Mouse (Mus musculus) liver, embryonic 14.5 days (tissue): Measurements from ENCODE around the gene Slc22a7. TPM values are rescaled to one million over a fixed set of nuclear protein-coding genes. Genes with fewer than 3 reads are reported as not detected.
A peak's percentile ranks its signal among the peaks of the same experiment; 100 is the strongest.

Experiments
- ATAC-seq: fragments of 200-750 bp; cut with Nextera tagmentation; 2 replicates; pipeline ENCODE4 v1.8.0; 2017; ENCODE audit warnings: moderate number of reproducible peaks, mild to moderate bottlenecking, moderate library complexity; ENCODE audit not compliant: insufficient read depth
- DNase-seq, 3 experiments: peaks; one replicate each; pipeline ENCODE4 v3.0.0-alpha.2; 2012 to 2013; ENCODE audit warnings: low read depth in 3 of 3, low spot score in 3 of 3
- H3K27ac ChIP-seq: fragments of 300-500 bp; sonication (generic); 2 replicates; pipeline ENCODE4 v1.5.1; 2014; ENCODE audit warnings: moderate library complexity, mild to moderate bottlenecking, control low read depth, inconsistent platforms
- H3K27me3 ChIP-seq: fragments of 300-500 bp; sonication (generic); 2 replicates; pipeline ENCODE4 v1.6.1; 2014; ENCODE audit warnings: mild to moderate bottlenecking, low read length, moderate library complexity; ENCODE audit not compliant: control insufficient read depth, insufficient read depth
- H3K36me3 ChIP-seq: fragments of 300-500 bp; sonication (generic); replicated peaks from 2 replicates; pipeline ENCODE4 v1.6.1; 2014; ENCODE audit warnings: low read depth; ENCODE audit not compliant: control insufficient read depth, insufficient read depth
- H3K4me1 ChIP-seq, 2 experiments: fragments of 200-500 bp in 1 of 2; fragments of 300-500 bp in 1 of 2; sonication (generic) in 1 of 2; replicated peaks; 2 replicates each; pipeline ENCODE4 v1.6.1; 2012 to 2014; ENCODE audit warnings: antibody characterized with exemption in 1 of 2, inconsistent platforms in 1 of 2, low read length in 1 of 2; ENCODE audit not compliant: control insufficient read depth in 2 of 2, insufficient read depth in 2 of 2
- H3K4me2 ChIP-seq: fragments of 300-500 bp; sonication (generic); 2 replicates; pipeline ENCODE4 v1.6.1; 2014; ENCODE audit warnings: low read depth, mild to moderate bottlenecking, control low read depth, moderate library complexity
- H3K4me3 ChIP-seq, 2 experiments: fragments of 200-500 bp in 1 of 2; fragments of 300-500 bp in 1 of 2; sonication (generic) in 1 of 2; 2 replicates each; pipeline ENCODE4 v1.5.1; 2012 to 2014; ENCODE audit warnings: low read depth in 2 of 2, low read length in 2 of 2, mild to moderate bottlenecking in 2 of 2, control low read depth in 1 of 2, inconsistent platforms in 1 of 2, moderate library complexity in 1 of 2; ENCODE audit not compliant: insufficient read depth in 1 of 2
- H3K9ac ChIP-seq: fragments of 300-500 bp; sonication (generic); replicated peaks from 2 replicates; pipeline ENCODE4 v1.6.1; 2014; ENCODE audit warnings: mild to moderate bottlenecking, control low read depth, moderate library complexity
- H3K9me3 ChIP-seq: fragments of 300-500 bp; sonication (generic); 2 replicates; pipeline ENCODE4 v1.6.1; 2016; ENCODE audit warnings: low read length, mixed read lengths; ENCODE audit not compliant: control insufficient read depth
- CTCF ChIP-seq: IDR thresholded peaks from 2 replicates; pipeline ENCODE4 v1.5.1; 2016; ENCODE audit warnings: antibody characterized with exemption, low read depth, control low read depth
- EP300 ChIP-seq: IDR thresholded peaks from 2 replicates; pipeline ENCODE4 v1.6.1; 2016; ENCODE audit warnings: antibody characterized with exemption, low read depth
- WGBS: fragments of 180-500 bp; shearing (Covaris S2); extraction: QIAGEN DNeasy Blood & Tissue Kit; methylation state at CpG from one replicate; pipeline ENCODE4 v1.1.7; 2014; ENCODE audit not compliant: insufficient replicate concordance; 5-methylcytosine and 5-hydroxymethylcytosine counted together
- polyA plus RNA-seq, 2 experiments: library from polyadenylated mRNA; depleted of rRNA in 1 of 2; stranded (reverse) in 1 of 2; unstranded in 1 of 2; fragments of >200 nt; fragmentation: Nextera tagmentation in 1 of 2; extraction: Ambion mirVana in 1 of 2; gene quantifications; 2 replicates each; pipeline versions ENCODE4 v1.2.1 to v1.2.3; 2012 to 2014

Slc22a7 gene
- polyA plus RNA-seq, 2 experiments, result 0.04 TPM; not detected in 1

- Histone ChIP-seq H3K4me1 (no peaks in the 10 kb centered on the region), H3K27me3 (no peaks in the 10 kb centered on the region), H3K9me3 (no peaks in the 10 kb centered on the region), H3K4me3 (no peak overlapping the region), H3K27ac (no peak overlapping the region), H3K4me2 (no peak overlapping the region), H3K36me3 (no peaks in the 10 kb centered on the region), H3K9ac (no peak overlapping the region)
- TF ChIP-seq CTCF (no peak), EP300 (no peak)
- no peak for DNase-seq
- ATAC-seq, result no peak
Observed at GRCm38 (mm10) chr17:46426496-46426895, 11.8 kb downstream of the Slc22a7 start.

- Histone ChIP-seq H3K4me1 (no peaks in the 10 kb centered on the region), H3K4me3 (no peak overlapping the region), H3K4me2 (no peak overlapping the region), H3K27me3 (no peaks in the 10 kb centered on the region), H3K36me3 (no peaks in the 10 kb centered on the region), H3K9me3 (no peaks in the 10 kb centered on the region), H3K9ac (no peak overlapping the region), H3K27ac (no peak overlapping the region)
- ATAC-seq, result no peak
- TF ChIP-seq CTCF, result peak; percentile 24; the same call in 1 of the 2 replicates
- TF ChIP-seq EP300, result no peak
- no peak for DNase-seq
Observed at GRCm38 (mm10) chr17:46419717-46420116, 18.5 kb downstream of the Slc22a7 start.

GRCm38 (mm10) chr17:46418628-46419027 is 19.6 kb downstream of the Slc22a7 start:
- Histone ChIP-seq H3K4me1 (no peaks in the 10 kb centered on the region), H3K9ac (no peak overlapping the region), H3K4me2 (no peak overlapping the region), H3K27ac (no peak overlapping the region), H3K36me3 (no peaks in the 10 kb centered on the region), H3K9me3 (no peaks in the 10 kb centered on the region), H3K4me3 (no peak overlapping the region), H3K27me3 (no peaks in the 10 kb centered on the region)
- WGBS, result 73% methylated on average over 5 of the region's 5 CpGs
- DNase-seq, result no peak
- no peak for ATAC-seq
- TF ChIP-seq EP300 (no peak), CTCF (no peak)

- no peaks in the 10 kb centered on the region for H3K9me3 ChIP-seq
- TF ChIP-seq CTCF (peak; percentile 36; the same call in 1 of the 2 replicates), EP300 (no peak)
- H3K36me3 ChIP-seq, result no peaks in the 10 kb centered on the region; the same call in 1 of the 2 replicates
- no peak overlapping the region for H3K27ac ChIP-seq
- H3K27me3 ChIP-seq, result no peaks in the 10 kb centered on the region
- no peak overlapping the region for H3K9ac ChIP-seq
- no peak overlapping the region for H3K4me3 ChIP-seq
- H3K4me1 ChIP-seq, result no peaks in the 10 kb centered on the region
- ATAC-seq (no peak), DNase-seq (no peak)
- 43% methylated on average over 3 of the region's 3 CpGs for WGBS
- no peak overlapping the region for H3K4me2 ChIP-seq
Observed at GRCm38 (mm10) chr17:46408478-46408877, 29.8 kb downstream of the Slc22a7 start.

- H3K9ac ChIP-seq, result no peak overlapping the region
- TF ChIP-seq EP300 (no peak), CTCF (no peak)
- no peak overlapping the region for H3K4me2 ChIP-seq
- ATAC-seq, result no peak
- H3K4me1 ChIP-seq, result no peaks in the 10 kb centered on the region
- no peak for DNase-seq
- H3K4me3 ChIP-seq, result no peak overlapping the region
- H3K9me3 ChIP-seq, result no peaks in the 10 kb centered on the region
- 64% methylated on average over 1 of the region's 1 CpGs for WGBS
- no peaks in the 10 kb centered on the region; the same call in 1 of the 2 replicates for H3K36me3 ChIP-seq
- H3K27ac ChIP-seq, result no peak overlapping the region
- no peaks in the 10 kb centered on the region for H3K27me3 ChIP-seq
Observed at GRCm38 (mm10) chr17:46394631-46395030, 43.6 kb downstream of the Slc22a7 start.
